Mouse (Mus musculus): ENCODE results near the gene Ptpre.
A peak's percentile ranks its signal among the peaks of the same experiment; 100 is the strongest.
"Not testable (repeated sequence)": the region's sequence is repeated elsewhere in the genome, so short reads cannot be mapped to it uniquely, and the experiment has no call there.

Ptpre gene

GRCm38 (mm10) chr7:135689396-135689795, 152.1 kb downstream of the Ptpre start:
- no peak for DNase-seq (ENCODE audit: low read depth, low spot score)

DNA sequence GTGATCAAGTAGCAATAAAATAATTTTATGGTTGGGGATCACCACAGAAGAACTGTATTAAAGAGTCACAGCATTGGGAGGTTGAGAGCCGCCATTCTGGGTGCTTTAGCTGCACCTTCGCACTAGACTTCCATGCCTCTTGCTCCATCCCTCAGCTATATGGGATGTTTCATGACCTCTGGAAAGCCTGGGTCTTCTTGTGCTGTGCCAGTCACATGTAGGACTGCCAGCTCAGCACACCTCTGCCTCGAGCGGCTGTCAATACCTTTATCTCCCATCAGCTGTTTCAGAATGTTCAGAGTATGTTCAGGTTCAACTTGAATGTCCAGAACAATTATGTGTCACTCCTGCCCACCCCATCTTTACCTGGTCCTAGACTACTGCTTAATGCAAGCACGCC, 154.7 kb downstream of the Ptpre start:
- no peak for DNase-seq (ENCODE audit: low read depth, low spot score)

- DNase-seq (ENCODE audit: low read depth, low spot score): no peak
Measured at GRCm38 (mm10) chr7:135694130-135694529, 156.8 kb downstream of the Ptpre start.

DNA sequence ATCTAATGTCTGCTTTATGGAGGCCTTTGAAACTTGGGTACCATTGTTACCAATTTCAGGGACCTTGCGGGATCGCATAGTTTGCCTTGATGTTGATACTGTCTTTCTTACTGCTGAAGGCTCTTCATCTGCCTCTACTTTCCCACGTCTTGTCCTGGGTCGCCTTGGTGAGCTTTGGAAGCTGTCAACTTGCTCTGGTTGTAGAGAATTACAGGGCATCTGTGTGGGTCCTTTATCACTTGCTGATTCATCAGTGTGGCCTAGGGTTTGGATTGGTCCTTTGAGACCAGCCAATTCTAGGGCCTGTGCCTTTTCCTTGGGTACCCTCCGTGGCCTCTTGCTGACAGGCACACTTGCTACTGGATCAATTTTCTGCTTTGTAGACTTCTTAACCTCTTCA, 157.5 kb downstream of the Ptpre start:
- DNase-seq (ENCODE audit: low read depth, low spot score): no peak

- no peak for DNase-seq (ENCODE audit: low read depth, low spot score)
Measured at GRCm38 (mm10) chr7:135696127-135696526, 158.8 kb downstream of the Ptpre start.

DNA sequence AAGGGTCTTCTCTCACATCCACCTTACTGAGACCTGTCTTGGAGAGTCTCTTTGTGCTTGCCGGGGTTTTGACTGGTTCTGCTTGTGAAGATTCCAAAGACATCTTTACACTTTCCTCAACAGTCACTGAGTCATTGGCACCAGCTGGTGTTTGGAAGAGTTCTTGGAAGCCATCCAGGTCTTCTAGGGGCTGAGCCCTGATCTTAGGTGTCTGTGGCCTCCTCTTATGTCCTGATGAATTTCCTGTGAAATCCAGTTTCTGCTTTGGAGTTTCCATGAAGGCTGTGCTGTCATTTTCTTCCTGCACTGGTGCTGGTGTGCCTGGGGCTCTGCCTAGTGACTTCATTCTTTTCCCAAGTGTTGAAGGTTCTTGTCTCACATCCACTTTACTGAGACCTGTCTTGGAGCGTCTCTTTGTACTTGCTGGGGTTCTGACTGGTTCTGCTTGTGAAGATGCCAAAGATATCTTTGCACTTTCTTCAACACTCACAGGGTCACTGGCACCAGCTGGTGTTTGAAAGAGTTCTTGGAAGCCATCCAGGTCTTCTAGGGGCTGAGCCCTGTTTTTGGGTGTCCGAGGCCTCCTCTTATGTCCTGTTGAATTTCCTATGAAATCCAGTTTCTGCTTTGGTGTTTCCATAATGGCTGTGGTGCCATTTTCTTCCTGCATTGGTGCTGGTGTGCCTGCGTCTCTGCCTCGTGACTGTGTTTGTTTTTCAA, 159.9 kb downstream of the Ptpre start:
- DNase-seq (ENCODE audit: low read depth, low spot score): not testable (repeated sequence)

DNA sequence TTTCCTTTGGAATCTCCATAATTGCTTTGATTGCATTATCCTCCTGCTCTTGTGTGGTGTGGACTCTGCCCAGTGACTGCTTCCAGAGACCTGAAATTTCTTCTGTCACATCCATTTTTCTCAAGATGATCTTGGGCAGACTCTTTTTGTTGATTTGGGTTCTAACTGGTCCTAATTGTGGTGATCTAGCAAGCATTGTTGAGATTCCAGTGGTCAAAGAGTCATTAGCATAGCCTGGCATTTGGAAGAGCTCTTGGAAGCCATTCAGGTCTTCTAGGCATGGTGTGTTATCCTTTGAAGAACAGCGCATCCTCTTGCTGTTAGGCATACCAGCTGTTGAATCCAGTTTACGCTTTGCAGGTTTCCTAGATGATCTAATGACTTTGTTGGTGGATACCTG, 161.1 kb downstream of the Ptpre start:
- no peak for DNase-seq (ENCODE audit: low read depth, low spot score)

DNA sequence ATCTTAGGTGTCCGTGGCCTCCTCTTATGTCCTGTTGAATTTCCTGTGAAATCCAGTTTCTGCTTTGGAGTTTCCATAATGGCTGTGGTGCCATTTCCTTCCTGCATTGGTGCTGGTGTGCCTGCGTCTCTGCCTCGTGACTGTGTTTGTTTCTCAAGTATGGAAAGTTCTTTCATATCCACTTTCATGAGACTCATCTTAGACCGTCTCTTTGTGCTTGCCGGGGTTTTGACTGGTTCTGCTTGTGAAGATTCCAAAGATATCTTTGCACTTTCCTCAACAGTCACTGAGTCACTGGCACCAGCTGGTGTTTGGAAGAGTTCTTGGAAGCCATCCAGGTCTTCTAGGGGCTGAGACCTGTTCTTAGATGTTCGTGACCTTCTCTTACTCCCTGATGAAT, 162.1 kb downstream of the Ptpre start:
- not testable (repeated sequence) for DNase-seq (ENCODE audit: low read depth, low spot score)

DNA sequence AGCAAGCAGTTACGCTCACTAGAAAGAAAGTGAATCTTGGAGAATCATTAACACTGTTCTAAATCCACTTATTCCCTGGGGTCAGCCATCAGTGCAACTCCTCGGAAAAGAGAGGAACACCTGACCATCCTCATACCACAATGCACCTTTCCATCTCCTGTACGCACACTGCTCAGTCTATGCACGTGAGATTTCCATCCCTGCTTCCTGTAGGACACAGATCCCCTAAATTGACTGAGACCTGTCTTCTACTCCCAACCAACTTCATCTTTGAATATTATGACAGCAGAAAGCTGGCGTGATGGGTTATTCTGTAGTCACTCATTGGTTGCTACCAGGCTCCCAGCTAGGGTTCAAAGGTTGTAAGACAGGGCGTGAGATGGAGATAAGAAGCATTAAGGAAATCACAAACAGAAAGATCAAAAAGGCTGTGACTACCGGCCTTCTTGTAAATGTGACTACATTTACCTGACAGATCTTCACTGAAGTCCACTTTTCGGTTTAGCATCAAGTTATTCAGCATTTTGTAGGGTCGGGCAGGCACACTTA, 166.4 kb downstream of the Ptpre start:
- DNase-seq (ENCODE audit: low read depth, low spot score): no peak

- no peak for DNase-seq (ENCODE audit: low read depth, low spot score)
Measured at GRCm38 (mm10) chr7:135704251-135704650, 167.0 kb downstream of the Ptpre start.

- no peak for DNase-seq (ENCODE audit: low read depth, low spot score)
Measured at GRCm38 (mm10) chr7:135705083-135705482, 167.8 kb downstream of the Ptpre start.

- no peak for DNase-seq (ENCODE audit: low read depth, low spot score)
Measured at GRCm38 (mm10) chr7:135705753-135706152, 168.5 kb downstream of the Ptpre start.

GRCm38 (mm10) chr7:135710702-135711101, 173.4 kb downstream of the Ptpre start:
- DNase-seq (ENCODE audit: low read depth, low spot score): no peak

DNA sequence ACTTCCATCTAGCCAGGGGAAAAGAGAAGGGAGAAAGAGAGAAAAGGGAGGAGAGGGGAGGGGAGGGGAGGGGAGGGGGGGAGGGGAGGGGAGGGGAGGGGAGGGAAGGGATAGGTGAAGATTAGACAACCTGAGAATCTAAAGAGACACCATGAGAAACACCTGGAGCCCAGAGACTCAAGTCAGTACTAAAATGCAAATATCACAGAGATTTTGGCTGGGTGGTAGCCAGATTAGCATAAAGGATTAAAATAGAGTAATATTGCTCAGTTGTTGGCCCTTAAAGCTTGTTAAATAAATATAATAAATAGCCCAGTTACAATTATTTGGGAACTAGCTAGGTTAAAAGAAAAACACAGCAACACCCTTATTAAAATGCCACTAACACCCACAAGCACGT, 175.3 kb downstream of the Ptpre start:
- no peak for DNase-seq (ENCODE audit: low read depth, low spot score)

DNA sequence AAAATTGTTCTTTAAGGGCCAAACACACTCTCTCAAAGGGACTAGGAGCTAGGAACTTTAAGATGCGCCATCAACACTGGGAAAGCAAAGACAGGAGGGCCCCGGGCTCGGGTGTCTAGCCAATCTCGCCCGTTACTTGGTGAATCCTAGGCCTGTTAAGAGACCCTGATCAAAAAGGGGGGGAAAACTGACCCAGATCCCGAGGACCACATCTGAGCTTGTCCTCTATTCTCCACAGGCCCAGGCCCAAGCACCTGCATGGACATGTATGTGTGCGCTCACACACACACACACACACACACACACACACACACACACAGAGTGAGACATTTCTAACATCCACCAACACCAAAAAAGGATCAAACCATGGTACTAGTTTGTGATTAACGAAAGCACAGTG, 176.0 kb downstream of the Ptpre start:
- DNase-seq (ENCODE audit: low read depth, low spot score): no peak

DNA sequence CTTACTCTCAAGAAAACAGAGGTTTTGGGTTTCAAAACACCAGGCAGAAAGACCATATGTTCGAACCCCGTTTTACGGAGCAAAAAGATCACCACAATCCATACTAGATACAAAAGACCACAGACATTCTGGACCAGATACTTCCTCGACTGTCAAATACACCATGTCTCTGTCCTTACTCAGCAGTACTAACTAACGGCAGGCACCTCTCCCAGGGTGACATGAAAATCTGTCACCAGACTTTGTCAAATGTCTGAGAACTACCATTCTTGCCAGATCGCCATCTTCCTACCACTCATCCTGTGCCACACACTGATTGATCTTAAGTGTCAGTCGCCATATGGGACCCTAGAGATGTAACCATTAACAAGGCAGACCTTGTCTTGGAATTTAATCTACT, 177.9 kb downstream of the Ptpre start:
- DNase-seq (ENCODE audit: low read depth, low spot score): no peak

DNA sequence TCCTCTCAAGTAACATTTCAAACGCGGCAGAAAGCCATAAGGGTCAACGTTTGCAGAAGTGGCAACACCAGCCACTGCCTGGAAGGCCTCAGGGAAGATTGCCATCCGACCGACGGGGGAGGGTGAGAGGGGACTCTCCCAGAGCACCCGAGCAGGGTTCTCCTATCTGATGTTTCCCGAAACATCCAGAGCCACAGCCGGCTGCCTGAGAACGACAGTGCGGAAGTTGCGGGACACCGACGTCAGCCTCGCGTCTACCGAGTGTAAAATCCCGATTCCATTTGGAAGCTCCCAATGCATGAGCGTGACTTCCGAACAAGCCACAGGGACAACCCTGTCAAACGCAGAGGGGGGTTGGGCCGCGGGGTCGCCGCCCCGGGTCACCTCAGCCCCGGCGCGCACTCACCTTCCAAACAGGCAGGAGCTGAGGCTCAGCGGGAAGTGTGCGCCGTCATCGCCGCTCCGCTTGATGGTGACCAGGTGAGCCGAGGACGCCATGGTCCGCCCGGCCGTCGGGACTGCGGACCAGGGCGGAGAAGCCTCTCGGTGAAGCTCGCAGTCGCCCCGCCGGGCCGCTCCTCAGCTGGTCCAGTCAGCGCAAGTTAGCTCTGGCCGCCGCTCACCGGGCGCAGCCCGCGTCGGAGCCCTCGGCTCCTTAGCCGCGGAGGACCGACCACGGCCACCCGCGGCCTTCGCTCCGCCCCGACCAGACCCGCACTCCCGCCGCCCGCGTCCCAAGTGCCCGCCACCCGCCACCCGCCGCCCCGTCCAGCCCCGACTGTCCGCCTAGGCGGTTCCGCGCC, 178.6 kb downstream of the Ptpre start, which contains the start of gene Mki67:
Gene Mki67, minus strand, starts transcription at position 720 of the 803 bp plus-strand sequence.
- DNase-seq (ENCODE audit: low read depth, low spot score): no peak

DNA sequence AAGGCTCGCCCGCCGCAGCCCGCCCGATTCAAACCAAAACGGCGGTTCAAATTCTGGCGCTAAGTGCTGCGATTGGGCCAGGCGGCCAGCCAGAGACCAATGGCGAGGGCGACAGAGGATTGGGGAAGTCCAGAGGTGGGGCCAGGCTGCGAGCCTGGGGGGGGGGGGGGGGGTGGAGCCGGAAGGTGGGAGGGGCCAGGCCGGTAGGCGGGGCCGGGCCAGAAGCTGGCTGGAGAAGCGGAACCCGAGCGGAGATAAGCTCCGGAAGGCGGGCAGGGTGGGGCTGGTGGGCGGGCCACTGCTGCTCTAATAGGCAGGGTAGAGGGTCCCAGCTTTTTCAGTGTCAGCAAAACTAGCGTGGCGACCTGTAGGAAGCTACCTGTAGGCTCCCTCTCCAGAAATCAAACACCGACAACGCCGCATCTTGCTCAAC, 179.2 kb downstream of the Ptpre start:
- peak; percentile 83 for DNase-seq (ENCODE audit: low read depth, low spot score)

DNA sequence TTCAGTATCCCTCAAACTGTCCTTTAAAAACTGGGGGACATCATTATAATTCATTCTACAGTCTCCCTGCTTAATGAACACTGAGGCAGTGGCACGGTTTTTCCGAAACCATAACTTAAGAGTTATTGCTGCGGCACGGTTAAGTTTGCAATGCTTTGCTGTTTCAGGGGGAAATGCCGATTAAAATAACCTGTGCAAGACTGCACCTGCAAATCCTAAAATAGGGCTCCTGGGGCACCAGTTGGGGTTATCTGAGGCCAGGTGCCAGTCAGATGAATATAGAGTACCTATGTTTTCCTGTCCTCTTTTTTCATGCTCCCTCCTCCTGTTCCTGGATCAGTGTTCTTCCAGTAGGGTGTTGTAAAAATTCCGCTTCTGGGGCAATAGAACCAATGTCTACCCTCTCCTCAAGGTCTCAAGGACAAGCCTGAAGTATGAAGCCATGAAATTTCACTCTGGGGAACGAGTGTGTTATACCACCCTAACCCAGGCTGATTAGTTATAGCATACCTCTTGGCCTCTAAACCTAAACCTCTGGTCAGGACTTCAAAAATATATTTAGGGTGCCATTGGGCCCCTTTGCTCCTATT, 179.8 kb downstream of the Ptpre start:
- DNase-seq (ENCODE audit: low read depth, low spot score): no peak

- no peak for DNase-seq (ENCODE audit: low read depth, low spot score)
Measured at GRCm38 (mm10) chr7:135721436-135721992, 184.2 kb downstream of the Ptpre start.

- no peak for DNase-seq (ENCODE audit: low read depth, low spot score)
Measured at GRCm38 (mm10) chr7:135722011-135722838, 184.9 kb downstream of the Ptpre start.

Measured in skeletal muscle tissue, adult 2 months (tissue).